Mouse (Mus musculus) lung, adult 18-20 months (tissue): ENCODE results near the gene Duoxa2.

Source experiments
- DNase-seq, 2 experiments: peaks; one replicate each; pipeline ENCODE4 v3.0.0; 2022; ENCODE audit warnings: mixed read lengths in 2 of 2

Gene Duoxa2

GRCm38 (mm10) chr2:122298596-122299490 lies at the start of gene Duoxa2:
Gene Duoxa2, plus strand, starts transcription at chr2:122298900.
- DNase-seq = peak in 1 of 2 experiments; percentile 21

DNA sequence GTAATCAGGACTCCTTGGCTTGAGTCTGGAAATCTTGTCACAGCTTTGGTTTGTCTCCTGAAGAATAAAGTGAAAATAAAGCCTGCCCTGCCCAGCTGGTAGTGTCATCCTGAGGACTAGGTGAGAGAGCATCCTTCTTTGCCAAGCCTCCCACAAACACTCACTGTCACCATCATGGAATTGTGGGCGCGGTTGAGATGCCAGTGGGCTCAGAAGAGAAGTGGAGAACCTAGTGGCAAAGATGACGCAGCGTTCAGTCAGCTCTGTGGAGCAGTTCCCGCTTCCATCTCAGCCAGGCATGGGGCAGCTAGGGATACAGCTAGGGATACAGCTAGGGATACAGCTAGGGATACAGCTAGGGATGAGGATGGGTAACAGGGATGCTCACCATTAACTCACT lies 42.7 kb upstream of the Duoxa2 start:
- no peak for DNase-seq

DNA sequence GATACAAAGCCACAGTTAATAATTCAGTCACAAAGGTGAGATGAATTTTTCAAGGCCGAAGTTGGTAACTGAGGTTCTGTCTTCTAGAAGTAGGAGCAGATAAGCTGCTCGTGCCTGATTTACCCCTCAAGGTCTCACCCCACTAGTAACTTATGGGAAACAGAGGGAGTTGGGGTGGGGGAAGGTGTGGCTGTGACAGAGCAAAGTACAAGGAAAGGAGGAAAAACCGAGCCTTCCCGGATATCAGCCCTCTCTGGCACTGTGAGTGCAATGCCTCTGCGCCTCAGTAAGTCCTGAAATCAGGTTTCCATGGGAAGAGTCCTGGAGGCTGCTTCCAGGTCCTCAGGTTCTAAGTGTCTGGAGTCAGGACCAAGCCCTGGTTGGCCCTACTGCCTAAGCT lies 38.0 kb upstream of the Duoxa2 start:
- DNase-seq = no peak

- DNase-seq = no peak
These were observed 34.0 kb upstream of the Duoxa2 start for GRCm38 (mm10) chr2:122264690-122265089.

GRCm38 (mm10) chr2:122266407-122267193 lies 32.1 kb upstream of the Duoxa2 start:
- peak in 1 of 2 experiments; percentile 5 for DNase-seq

DNA sequence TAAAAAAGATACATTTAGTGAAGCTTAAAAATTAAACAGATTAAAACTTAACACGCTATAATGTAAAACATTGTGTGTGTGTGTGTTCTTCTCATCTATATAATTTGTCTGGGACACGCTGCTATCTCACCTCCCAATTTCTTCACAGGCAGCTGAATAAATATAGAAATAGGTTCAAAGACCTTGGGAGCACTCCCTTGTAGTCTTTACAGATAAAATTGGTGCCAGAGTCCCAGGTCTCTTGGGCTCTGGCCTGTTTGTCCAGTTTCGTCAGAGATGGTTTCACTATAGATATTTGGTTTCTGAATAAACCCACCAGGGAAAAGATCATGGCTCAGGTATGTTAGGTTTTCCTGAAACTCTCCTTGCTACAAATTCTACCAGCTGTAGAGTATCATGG lies 19.9 kb upstream of the Duoxa2 start:
- no peak for DNase-seq

DNA sequence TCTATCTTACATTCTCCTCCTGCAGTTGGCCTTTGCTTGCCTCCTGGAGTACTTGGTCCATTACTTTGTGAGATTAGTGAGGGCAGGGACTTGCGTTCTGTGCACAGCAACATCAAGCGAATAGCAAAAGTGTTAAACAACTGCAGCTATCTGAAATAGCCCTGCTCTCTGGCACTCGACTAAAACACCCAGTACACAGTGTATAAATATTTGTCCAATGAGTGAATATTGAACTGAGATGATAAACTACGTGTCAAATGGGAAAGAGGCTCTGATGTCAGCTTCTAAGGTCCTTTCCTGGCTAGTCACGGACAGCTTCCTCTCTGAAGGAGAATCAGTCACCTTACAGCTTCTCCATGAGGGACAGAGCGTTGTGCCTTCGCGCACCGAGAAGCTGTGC lies 14.6 kb upstream of the Duoxa2 start:
- DNase-seq = no peak

DNA sequence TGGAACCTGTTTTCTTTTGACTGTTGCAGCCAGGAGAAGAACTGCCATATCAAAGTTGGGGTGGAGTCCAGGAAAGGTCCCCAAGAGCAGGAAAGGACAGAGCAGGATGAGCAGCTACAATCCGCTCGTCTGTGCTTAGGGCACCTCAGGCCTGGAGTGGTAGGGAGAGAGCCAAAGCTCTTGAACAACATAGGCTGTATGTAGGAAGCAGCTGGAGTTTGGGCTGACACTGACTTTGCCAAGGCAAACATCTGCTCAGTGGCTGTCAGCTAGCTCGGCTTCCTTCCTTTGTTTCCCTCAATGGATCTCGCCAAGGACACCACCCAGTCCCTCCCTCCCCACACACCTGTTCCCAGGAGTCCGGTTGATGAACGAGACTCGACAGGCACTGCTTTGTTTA lies 12.6 kb upstream of the Duoxa2 start:
- no peak for DNase-seq

DNA sequence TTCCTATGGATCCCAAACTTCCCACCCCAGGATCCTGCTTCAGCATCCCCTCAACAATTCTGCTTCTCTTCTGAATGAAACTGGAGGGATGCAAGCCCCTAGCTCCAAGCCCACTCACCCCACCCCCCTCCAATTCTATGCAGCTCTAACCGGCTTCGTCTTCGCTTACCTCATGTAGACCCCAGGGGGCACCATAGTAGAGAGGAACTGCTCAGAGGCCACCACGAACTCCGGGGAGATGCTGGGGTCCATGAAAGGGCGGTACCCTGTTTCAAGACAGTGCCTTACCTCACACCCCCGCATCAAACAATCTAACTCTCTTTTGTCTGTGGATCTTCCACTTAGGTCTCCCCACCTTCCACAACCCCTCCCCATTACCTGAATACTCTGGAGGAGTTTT lies 3.8 kb upstream of the Duoxa2 start:
- no peak for DNase-seq

DNA sequence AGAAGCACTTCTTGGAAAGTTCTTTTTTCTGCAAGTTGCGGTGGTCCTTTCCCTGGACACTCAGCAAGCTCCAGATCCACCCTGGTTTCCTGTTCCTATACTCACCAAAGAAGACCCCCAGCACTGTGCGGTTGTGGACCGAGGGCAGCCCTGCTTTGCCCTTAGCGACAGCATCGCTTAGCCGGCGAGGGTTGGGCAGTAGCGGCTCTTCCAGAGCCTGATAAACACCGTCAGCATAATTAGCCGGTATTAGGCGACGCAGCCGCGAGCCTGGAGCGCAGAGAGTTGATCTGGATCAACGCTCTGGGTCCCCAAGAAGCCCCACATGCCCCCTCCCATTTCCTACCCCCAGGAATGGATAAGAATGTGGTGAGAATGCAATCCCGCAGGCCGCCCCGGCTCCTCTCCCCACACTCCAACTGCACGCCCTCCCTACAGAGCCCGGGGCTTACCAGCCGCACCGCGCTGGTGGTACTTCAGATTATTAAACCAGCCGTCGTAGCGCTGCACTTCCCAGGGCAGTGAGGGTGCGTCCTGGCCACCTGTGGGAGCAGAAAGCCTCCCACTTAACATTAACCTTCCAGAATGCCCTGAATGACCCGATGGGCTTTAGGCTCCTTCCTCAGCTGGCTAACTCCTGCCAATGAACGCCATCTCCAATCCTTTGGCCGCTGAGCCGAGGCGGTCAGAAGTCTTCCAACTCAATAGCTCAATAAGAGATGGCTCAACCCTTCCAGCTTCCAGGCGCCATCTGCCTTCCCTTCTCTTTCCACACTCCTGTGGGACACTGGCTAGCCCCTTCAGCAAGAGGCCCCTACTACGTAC lies 1.2 kb upstream of the Duoxa2 start:
- no peak for DNase-seq

- DNase-seq = no peak
These were observed 602 bp upstream of the Duoxa2 start, which contains the start of gene Duox2 for GRCm38 (mm10) chr2:122298096-122298499. Gene Duox2, minus strand, starts transcription at chr2:122298449.

DNA sequence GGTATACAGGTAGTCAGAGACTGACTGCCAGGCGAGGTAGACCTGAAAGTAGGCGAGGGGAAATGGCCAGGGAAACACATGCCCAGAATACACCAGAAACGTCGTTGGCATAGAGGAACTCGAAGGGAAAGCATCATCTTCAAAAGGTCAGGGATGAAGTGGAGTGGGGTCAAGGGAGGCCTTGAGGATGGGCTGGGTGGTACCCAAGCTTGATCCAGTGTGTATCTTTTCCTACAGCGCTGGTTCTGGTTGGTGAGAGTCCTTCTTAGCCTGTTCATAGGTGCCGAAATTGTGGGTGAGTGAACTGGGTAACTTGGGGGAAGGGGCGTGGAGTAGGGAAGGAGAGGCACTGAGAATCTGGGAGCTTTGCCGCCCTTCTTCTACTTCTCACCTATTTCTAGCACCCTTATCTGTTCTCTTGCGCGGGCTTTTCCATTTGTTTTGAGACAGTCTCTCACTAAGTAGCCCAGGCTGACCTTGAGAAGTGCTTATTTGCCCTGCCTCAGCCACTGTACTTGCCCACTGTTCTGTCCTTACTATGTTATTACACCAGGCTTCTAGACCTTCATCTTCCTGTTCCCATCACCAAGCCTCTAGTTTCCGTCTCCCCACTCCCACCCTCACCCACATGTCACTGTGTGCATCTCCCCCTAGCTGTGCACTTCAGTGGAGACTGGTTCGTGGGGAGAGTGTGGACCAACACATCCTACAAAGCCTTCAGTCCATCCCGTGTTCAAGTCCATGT lies 1.4 kb downstream of the Duoxa2 start:
- DNase-seq = no peak

DNA sequence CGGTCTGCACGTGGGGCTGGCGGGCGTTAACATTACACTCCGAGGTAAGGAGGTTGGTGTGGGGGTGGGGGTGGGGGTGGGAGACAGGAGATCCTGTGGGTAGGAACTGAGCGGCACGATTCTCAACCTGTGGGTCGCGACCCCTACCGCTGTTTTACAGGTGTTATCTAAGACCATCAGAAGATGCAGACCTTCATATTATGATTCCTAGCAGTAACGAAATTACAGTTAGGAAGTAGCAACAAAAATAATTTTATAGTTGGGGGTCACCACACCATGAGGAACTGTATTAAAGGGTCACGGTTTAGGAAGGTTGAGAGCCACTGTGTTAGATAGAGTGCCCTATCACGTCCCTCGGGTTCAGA lies 1.9 kb downstream of the Duoxa2 start:
- no peak for DNase-seq

DNA sequence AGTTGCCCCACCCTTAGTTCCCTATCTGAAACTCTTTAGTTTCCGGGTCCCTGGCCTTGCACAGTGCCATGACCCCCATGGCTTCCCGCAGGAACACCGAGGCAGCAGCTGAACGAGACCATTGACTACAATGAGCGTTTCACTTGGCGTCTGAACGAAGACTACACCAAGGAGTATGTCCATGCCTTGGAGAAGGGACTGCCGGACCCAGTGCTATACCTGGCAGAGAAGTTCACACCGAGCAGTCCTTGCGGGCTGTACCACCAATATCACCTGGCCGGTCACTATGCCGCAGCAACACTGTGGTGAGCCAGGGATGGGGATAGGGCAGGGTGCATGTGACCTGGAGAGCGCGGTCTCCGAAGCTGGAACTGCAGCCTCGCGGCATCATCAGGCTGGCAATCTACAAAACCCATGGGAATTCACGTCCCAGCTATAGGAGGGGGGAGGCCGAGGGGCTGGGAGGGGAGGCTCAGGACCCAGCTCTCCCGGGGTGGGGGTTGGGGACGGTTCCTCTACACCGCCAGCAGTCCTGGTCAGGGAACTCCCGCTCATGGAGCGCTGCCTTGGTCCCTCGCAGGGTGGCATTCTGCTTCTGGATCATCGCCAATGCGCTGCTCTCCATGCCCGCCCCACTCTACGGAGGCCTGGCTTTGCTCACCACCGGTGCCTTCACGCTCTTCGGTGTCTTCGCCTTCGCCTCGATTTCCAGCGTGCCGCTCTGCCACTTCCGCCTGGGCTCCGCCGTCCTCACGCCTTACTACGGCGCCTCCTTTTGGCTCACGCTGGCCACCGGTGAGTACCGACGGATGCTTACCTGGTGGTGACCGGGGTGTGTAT lies 2.6 kb downstream of the Duoxa2 start:
- peak; percentile 8 to 15 for DNase-seq

- DNase-seq = no peak
These were observed 3.3 kb downstream of the Duoxa2 start for GRCm38 (mm10) chr2:122301921-122302573.

- peak; percentile 31 to 53 for DNase-seq
These were observed 4.0 kb downstream of the Duoxa2 start for GRCm38 (mm10) chr2:122302574-122303241.

DNA sequence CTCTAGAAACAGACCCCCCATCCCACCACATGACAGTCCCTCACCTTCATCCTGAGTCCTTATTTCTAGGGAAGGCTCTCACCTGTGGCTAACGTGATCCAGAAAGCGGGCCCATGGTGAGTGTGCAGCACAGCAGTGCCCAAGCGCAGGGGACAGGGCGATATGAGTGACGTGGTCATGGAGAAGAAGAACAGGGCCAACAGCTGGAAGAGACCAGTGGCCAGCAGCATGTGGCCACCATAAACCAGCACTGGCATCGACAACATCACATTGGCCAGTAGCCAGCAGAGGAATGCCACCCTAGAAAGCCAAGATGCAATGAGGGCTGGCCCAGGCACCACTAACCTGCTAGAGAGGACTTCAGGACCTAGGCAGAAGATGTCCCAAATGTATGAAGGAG lies 5.8 kb downstream of the Duoxa2 start:
- DNase-seq = no peak

DNA sequence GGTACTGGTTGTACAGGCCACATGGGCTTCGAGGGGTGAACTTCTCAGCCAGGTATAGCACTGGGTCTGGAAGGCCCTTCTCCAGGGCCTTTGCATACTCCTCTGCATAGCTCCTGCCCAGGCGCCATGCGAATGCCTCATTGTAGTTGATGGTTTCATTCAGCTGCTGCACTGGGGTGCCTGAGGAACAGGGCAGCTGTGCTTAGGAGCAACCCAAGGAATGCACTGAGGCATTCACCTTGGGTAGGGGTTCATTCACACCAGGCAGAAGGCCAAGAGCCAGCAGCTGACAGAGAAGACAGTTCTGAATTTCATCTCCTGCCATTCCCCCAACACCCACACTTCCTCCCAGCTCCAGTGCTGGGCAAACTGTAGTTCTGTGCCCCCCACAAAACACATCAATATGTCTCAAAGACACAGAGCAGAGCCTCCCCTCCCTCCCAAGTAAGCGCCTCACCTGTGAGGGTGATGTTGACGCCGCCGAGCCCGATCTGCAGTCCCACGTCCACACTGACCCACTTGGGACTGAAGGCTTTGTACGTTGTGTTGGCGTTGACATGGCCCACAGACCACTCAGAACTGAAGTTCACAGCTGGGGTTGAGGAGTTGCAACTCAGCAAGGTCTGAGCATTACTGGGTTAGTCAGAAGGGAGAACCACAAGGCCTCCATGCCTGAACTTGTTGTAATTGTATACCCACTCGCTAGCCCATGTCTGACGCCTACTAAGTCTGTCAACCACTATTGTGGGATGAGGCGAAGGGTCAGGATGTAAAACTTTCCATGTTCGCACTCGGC lies 6.6 kb downstream of the Duoxa2 start:
- DNase-seq = no peak

- no peak for DNase-seq
These were observed 7.5 kb downstream of the Duoxa2 start for GRCm38 (mm10) chr2:122306184-122306583.
